Mouse (Mus musculus) cerebellum, adult 11-12 months (tissue): ENCODE results near the gene Mettl13.

Experiments
- DNase-seq: peaks from one replicate; pipeline ENCODE4 v3.0.0; 2022

Mettl13 gene

GRCm38 (mm10) chr1:162531584-162531983, 16.8 kb downstream of the Mettl13 start:
- no peak for DNase-seq

DNA sequence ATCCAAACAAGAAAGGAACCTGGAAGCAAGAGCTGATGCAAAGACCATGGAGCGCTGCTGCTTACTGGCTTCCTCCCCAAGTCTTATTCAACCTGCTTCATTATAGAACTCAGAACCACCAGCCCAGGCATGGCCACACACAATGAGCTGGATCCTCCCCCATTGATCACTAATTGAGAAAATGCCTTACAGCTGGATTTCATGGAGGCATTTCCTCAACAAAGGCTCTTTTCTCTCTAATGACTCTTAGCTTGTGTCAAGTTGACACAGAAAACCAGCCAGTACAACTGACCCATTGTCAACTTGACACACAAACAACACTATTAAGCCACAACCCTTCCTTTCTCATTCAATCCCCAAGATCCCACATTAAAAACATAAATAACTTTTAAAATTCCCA, 17.7 kb downstream of the Mettl13 start:
- no peak for DNase-seq

DNA sequence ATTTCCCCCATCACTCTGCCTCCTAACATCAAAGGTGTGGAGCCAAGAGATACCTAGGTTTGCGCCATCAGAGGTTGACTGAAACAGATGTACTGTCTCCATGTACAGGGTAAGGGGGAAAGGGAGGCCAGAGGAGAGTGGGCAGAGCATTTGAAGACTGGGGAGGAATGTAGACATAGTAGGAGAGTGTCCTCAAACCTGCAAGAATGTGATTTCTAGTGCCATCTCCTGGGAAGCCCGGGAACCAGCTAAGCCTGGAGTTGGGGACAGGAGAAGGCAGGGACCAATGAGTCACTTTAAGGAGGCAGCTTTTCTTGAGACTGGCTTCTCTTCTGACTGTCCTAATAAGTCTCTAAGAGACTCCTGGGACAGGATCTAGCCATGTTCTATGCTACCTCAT, 18.7 kb downstream of the Mettl13 start:
- DNase-seq = no peak

GRCm38 (mm10) chr1:162515116-162515515, 33.2 kb downstream of the Mettl13 start:
- no peak for DNase-seq

DNA sequence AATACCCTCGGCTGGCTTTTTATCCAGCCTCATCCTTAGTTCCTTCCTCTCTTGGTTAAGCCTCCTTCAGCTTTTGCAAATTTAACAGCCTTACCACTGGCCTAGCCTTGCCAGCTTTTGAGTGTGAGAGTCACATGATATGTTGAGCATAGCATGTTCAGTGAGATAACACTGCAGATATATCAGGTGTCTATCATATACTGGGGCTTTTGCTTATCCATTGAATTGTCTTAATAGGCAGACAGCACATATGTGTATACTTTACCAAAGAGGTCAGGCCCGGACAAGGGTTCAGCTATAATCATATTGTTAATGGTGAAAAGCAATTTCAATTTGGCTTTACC, 38.4 kb downstream of the Mettl13 start:
- DNase-seq = no peak

- DNase-seq = no peak
Observed at GRCm38 (mm10) chr1:162509329-162510012, 38.9 kb downstream of the Mettl13 start.

DNA sequence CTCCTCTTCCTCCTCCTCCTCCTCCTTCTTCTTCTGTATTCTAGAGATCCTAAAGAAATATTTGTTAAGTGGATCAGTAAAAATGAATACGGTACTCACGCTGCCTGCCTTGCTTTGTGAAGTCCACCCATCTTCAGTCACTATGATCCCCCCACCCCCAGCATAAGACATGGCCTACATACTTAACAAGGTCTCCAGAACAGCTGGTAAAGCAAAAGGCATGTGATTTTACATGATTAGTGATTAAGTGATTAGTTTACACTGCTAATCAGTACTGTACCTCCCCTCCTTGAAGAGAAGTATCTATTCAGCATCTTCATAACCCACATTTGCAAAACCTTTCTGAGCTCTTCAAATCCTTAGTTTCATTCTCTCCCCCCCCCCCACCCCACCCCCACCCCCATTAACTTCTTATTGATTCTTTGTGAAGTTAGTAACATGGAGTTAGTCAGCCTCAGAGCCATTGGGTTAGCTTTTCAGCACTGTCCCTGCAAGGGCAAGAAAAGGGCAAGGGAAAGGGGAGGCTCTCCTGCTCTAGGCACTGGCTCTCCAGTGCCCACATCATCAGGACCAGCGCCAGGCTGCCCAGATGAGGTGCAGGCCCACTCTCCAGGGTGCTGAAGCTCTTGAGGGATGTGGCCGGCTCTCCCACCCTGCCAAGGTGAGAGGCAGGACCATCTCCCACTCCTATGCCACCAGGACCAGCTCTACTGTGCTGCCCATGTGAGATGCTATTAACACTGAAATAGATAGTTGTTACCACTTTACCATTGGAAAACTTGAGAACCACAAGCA, 39.9 kb downstream of the Mettl13 start:
- DNase-seq = no peak

DNA sequence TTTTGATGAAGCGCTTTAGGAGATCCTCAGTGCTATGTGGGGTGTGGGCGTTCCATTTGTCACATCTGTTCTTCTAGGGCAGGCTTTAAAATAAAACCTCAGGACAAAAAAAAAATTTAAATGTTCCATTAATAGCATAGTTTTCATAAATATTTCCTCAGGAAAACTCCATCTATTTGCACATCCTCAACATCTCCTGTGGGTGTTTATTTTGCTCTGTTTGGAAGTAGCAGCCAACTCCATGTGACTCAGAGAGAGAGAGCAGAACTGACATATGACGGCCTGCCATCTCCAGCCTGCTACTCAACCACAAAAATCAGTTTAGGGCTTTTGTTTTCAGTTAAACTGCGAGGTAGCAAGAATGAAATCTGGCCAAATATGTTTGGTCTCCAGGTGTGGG, 41.8 kb downstream of the Mettl13 start:
- DNase-seq = no peak

DNA sequence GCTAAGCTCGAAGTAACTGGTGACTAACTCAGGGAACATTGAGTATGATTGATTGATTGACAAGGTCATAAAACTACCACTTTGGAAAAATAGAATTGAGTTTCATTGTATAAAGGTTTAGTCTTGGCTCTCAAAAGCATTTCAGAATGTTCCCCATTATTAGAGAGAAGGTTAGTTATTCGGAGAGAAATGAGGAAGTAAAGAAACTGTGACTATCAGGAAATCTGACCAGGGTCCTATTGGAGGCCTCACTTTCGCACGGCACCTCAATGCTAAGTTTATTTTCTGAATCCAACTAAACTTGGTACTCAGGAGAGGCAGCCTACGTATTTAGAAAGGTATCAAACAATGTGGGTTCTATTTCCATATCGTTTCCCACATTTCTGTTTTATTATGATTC, 42.7 kb downstream of the Mettl13 start:
- no peak for DNase-seq
